Mouse (Mus musculus) heart, postnatal 0 days (tissue): ENCODE measurements around the gene Cnih4. TPM values are rescaled to one million over a fixed set of nuclear protein-coding genes. Genes with fewer than 3 reads are reported as not detected.

Experiments used
- ATAC-seq: fragments of 200-750 bp; cut with Nextera tagmentation; 2 replicates; pipeline ENCODE4 v1.8.0; 2017; ENCODE audit warnings: low read depth, moderate number of reproducible peaks, moderate library complexity; ENCODE audit not compliant: insufficient read depth
- DNase-seq: peaks from one replicate; pipeline ENCODE4 v3.0.0-alpha.2; 2016; ENCODE audit warnings: low spot score
- H3K27ac ChIP-seq: fragments of 300-500 bp; sonication (generic); 2 replicates; pipeline ENCODE4 v1.5.1; 2014; ENCODE audit warnings: low read depth, mild to moderate bottlenecking
- H3K27me3 ChIP-seq: fragments of 300-500 bp; sonication (generic); 2 replicates; pipeline ENCODE4 v1.6.1; 2014; ENCODE audit warnings: low read length, mixed read lengths; ENCODE audit not compliant: control insufficient read depth, insufficient read depth
- H3K36me3 ChIP-seq: fragments of 300-500 bp; sonication (generic); replicated peaks from 2 replicates; pipeline ENCODE4 v1.6.1; 2014; ENCODE audit warnings: low read length, mixed read lengths; ENCODE audit not compliant: control insufficient read depth, insufficient read depth
- H3K4me1 ChIP-seq: fragments of 300-500 bp; sonication (generic); 2 replicates; pipeline ENCODE4 v1.6.1; 2014; ENCODE audit warnings: antibody characterized with exemption; ENCODE audit not compliant: control insufficient read depth, insufficient read depth
- H3K4me2 ChIP-seq: fragments of 300-500 bp; sonication (generic); 2 replicates; pipeline ENCODE4 v1.6.1; 2014; ENCODE audit warnings: low read depth, mild to moderate bottlenecking, low read length, moderate library complexity
- H3K4me3 ChIP-seq: fragments of 300-500 bp; sonication (generic); 2 replicates; pipeline ENCODE4 v1.5.1; 2014; ENCODE audit warnings: low read depth, low read length
- H3K9ac ChIP-seq: fragments of 300-500 bp; sonication (generic); replicated peaks from 2 replicates; pipeline ENCODE4 v1.6.1; 2014; ENCODE audit warnings: low read depth, low read length, mixed read lengths
- H3K9me3 ChIP-seq: fragments of 300-500 bp; sonication (generic); replicated peaks from 2 replicates; pipeline ENCODE4 v1.6.1; 2016; ENCODE audit warnings: low read length; ENCODE audit not compliant: control insufficient read depth
- CTCF ChIP-seq: IDR thresholded peaks from 2 replicates; pipeline ENCODE4 v1.5.1; 2016; ENCODE audit warnings: antibody characterized with exemption, control low read depth, low read depth
- EP300 ChIP-seq: IDR thresholded peaks from 2 replicates; pipeline ENCODE4 v1.6.1; 2016; ENCODE audit warnings: antibody characterized with exemption, low read depth
- WGBS: fragments of 180-500 bp; shearing (Covaris S2); extraction: QIAGEN DNeasy Blood & Tissue Kit; methylation state at CpG from one replicate; pipeline ENCODE4 v1.1.7; 2014; 5-methylcytosine and 5-hydroxymethylcytosine counted together
- polyA plus RNA-seq: library from polyadenylated mRNA; unstranded; fragments of >200 nt; fragmentation: Nextera tagmentation; extraction: Ambion mirVana; gene quantifications from 2 replicates; pipeline ENCODE4 v1.2.1, GENCODE M21; 2015
- total RNA-seq: library from RNA; depleted of rRNA; stranded (reverse); fragments of >200 nt; gene quantifications from 2 replicates; pipeline ENCODE4 v1.2.3, GENCODE M21; 2014; ENCODE audit warnings: low replicate concordance

Cnih4 gene
- total and polyA plus RNA-seq, 2 experiments from 2014 or later, result 26.2 to 123 TPM

- 69% methylated on average over 3 of the region's 3 CpGs for WGBS
- no peak for ATAC-seq
- H3K4me1 ChIP-seq, result peaks cover 13% of the 10 kb centered on the region
Measured at GRCm38 (mm10) chr1:181149373-181150017, 5.0 kb downstream of the Cnih4 start.

GRCm38 (mm10) chr1:181150431-181150826 lies 5.9 kb downstream of the Cnih4 start:
- Histone ChIP-seq H3K27me3 (no peaks in the 10 kb centered on the region), H3K4me3 (peak overlapping the region; percentile 94), H3K27ac (no peak overlapping the region), H3K9ac (no peak overlapping the region), H3K4me1 (peaks cover 8% of the 10 kb centered on the region), H3K4me2 (no peak overlapping the region), H3K9me3 (no peaks in the 10 kb centered on the region), H3K36me3 (peaks cover 11% of the 10 kb centered on the region)
- no peak for TF ChIP-seq CTCF
- TF ChIP-seq EP300, result no peak
- ATAC-seq (no peak), DNase-seq (no peak)
- 66% methylated on average over 3 of the region's 3 CpGs for WGBS

More at GRCm38 (mm10) chr1:181149373-181150017, 5.0 kb downstream of the Cnih4 start:
- no peak overlapping the region for H3K27ac ChIP-seq
- H3K4me3 ChIP-seq, result no peak overlapping the region
- no peak overlapping the region for H3K9ac ChIP-seq
- TF ChIP-seq EP300, result no peak
- TF ChIP-seq CTCF, result no peak
- DNase-seq, result no peak
- no peaks in the 10 kb centered on the region for H3K27me3 ChIP-seq
- H3K36me3 ChIP-seq, result peaks cover 2% of the 10 kb centered on the region
- no peaks in the 10 kb centered on the region for H3K9me3 ChIP-seq
- H3K4me2 ChIP-seq, result no peak overlapping the region

GRCm38 (mm10) chr1:181150827-181151534 lies 6.5 kb downstream of the Cnih4 start:
- ATAC-seq (peak; percentile 88), DNase-seq (peak; percentile 87)
- Histone ChIP-seq H3K4me3 (peak overlapping the region; percentile 94), H3K27ac (peak overlapping the region; percentile 72), H3K27me3 (no peaks in the 10 kb centered on the region), H3K4me2 (peak overlapping the region; percentile 85), H3K36me3 (peaks cover 15% of the 10 kb centered on the region), H3K9me3 (no peaks in the 10 kb centered on the region), H3K9ac (peak overlapping the region; percentile 87), H3K4me1 (0 out of 2 replicates have a peak, but pooled peaks cover 5% of the 10 kb centered on the region)
- TF ChIP-seq EP300, result no peak
- under 1% methylated on average over 51 of the region's 59 CpGs for WGBS

DNA sequence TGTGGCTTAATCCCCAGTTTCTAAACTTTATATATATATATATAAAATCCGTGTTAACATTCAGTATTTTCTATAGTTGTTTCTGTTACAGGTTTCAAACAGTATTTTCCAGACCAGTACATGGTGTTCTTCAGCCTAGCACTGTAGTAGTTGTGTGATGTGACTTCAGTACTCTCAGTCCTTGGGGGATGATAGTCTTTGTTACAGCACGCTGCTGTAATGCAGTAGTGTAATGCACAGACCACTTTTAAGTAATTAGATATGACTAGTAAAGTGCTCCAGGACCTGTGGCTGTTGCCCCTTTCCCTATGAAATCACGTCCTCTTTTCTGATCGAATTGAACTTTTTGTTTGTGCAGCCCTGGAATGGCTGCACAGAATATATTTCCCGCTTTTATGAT lies 7.0 kb downstream of the Cnih4 start:
- no peaks in the 10 kb centered on the region for H3K9me3 ChIP-seq
- H3K36me3 ChIP-seq, result peaks cover 18% of the 10 kb centered on the region
- peak overlapping the region; percentile 85 for H3K4me2 ChIP-seq
- TF ChIP-seq EP300, result no peak
- TF ChIP-seq CTCF, result no peak
- no peak for ATAC-seq
- H3K9ac ChIP-seq, result peak overlapping the region; percentile 87
- H3K27me3 ChIP-seq, result no peaks in the 10 kb centered on the region
- 0 out of 2 replicates have a peak, but pooled peaks cover 5% of the 10 kb centered on the region for H3K4me1 ChIP-seq
- peak overlapping the region; percentile 94 for H3K4me3 ChIP-seq
- peak overlapping the region; percentile 72 for H3K27ac ChIP-seq
- DNase-seq, result peak; percentile 9
- WGBS, result 33% methylated on average over 5 of the region's 5 CpGs

- Histone ChIP-seq H3K9ac (no peak overlapping the region), H3K4me1 (no peaks in the 10 kb centered on the region), H3K9me3 (no peaks in the 10 kb centered on the region), H3K36me3 (peaks cover 55% of the 10 kb centered on the region), H3K27me3 (no peaks in the 10 kb centered on the region), H3K4me2 (no peak overlapping the region), H3K27ac (no peak overlapping the region), H3K4me3 (no peak overlapping the region)
- DNase-seq (no peak), ATAC-seq (no peak)
- TF ChIP-seq CTCF (no peak), EP300 (no peak)
- 84% methylated on average over 2 of the region's 2 CpGs for WGBS
Measured at GRCm38 (mm10) chr1:181167816-181168215, 23.3 kb downstream of the Cnih4 start.
